Mouse (Mus musculus) G1E (cell line): Measurements from ENCODE around the gene Wfdc11. TPM values are rescaled to one million over a fixed set of nuclear protein-coding genes. Genes with fewer than 3 reads are reported as not detected.

Experiments used
- ATAC-seq: 2 replicates; pipeline ENCODE4 v1.8.0; 2016; ENCODE audit warnings: mild to moderate bottlenecking; ENCODE audit not compliant: insufficient number of reproducible peaks, poor library complexity, low FRiP score, severe bottlenecking; ENCODE audit errors: extremely low read depth
- DNase-seq: peaks from one replicate; pipeline ENCODE4 v3.0.0; 2012; ENCODE audit warnings: low spot score
- H3K27me3 ChIP-seq: 2 replicates; pipeline ENCODE4 v1.6.1; 2012; ENCODE audit warnings: mild to moderate bottlenecking, low read length, inconsistent platforms; ENCODE audit not compliant: insufficient read depth
- H3K36me3 ChIP-seq: replicated peaks from 2 replicates; pipeline ENCODE3; 2012; ENCODE audit warnings: mild to moderate bottlenecking, inconsistent platforms
- H3K4me1 ChIP-seq: 2 replicates; pipeline ENCODE4 v1.6.1; 2012; ENCODE audit warnings: low read depth, low read length, inconsistent platforms, mixed read lengths; ENCODE audit not compliant: insufficient read depth
- H3K4me3 ChIP-seq: 2 replicates; pipeline ENCODE4 v1.5.1; 2012; ENCODE audit warnings: low read depth, mild to moderate bottlenecking, inconsistent platforms, low read length, moderate library complexity, mixed read lengths
- H3K9me3 ChIP-seq: replicated peaks from 2 replicates; pipeline ENCODE4 v1.6.1; 2012; ENCODE audit warnings: inconsistent platforms
- CTCF ChIP-seq: IDR thresholded peaks from 2 replicates; pipeline ENCODE4 v1.5.1; 2012; ENCODE audit warnings: low read depth, low read length, inconsistent platforms, mixed read lengths
- GATA1 ChIP-seq: IDR thresholded peaks from 2 replicates; pipeline ENCODE4 v1.6.1; 2012; ENCODE audit warnings: borderline replicate concordance, low read length, inconsistent platforms, mixed read lengths
- GATA2 ChIP-seq: IDR thresholded peaks from 2 replicates; pipeline ENCODE4 v1.6.1; 2012; ENCODE audit warnings: low read depth, low read length, inconsistent platforms, borderline replicate concordance
- POLR2AphosphoS5 ChIP-seq: IDR thresholded peaks from 2 replicates; pipeline ENCODE4 v1.6.1; 2012; ENCODE audit warnings: low read depth, low read length, inconsistent platforms; ENCODE audit not compliant: insufficient replicate concordance
- TAL1 ChIP-seq: conservative IDR thresholded peaks from 2 replicates; pipeline ENCODE4 v1.6.1; 2012; ENCODE audit warnings: low read depth, low read length, inconsistent platforms, mixed read lengths
- polyA plus RNA-seq: library from polyadenylated mRNA; stranded (reverse); fragments of >175 nt; gene quantifications from 2 replicates; pipeline ENCODE4 v1.2.3, GENCODE M21; 2012
- total RNA-seq, 2 experiments: library from RNA; stranded (forward) in 1 of 2; stranded (reverse) in 1 of 2; fragments of 200-1000 nt in 1 of 2; fragments of >200 nt in 1 of 2; fragmentation: Nextera tagmentation in 1 of 2; gene quantifications; 2 replicates each; pipeline ENCODE4 v1.2.3; 2014 to 2017

Gene Wfdc11
- total and polyA plus RNA-seq, 3 experiments: not detected

GRCm38 (mm10) chr2:164656483-164656882, 17.4 kb downstream of the Wfdc11 start, which contains the start of gene Wfdc9:
Gene Wfdc9, minus strand, starts transcription at chr2:164656583.
- ATAC-seq: no peak
- no peak within 1 kb of the TSS for H3K4me3 ChIP-seq
- 0 out of 2 replicates have a peak, but pooled peaks cover 3% of the 10 kb centered on the region for H3K4me1 ChIP-seq
- TF ChIP-seq CTCF (no peak), GATA1 (no peak), TAL1 (no peak), POLR2AphosphoS5 (no peak), GATA2 (no peak)
- H3K27me3 ChIP-seq: no peaks in the 10 kb centered on the region
- DNase-seq: no peak
- no peaks in the 10 kb centered on the region for H3K36me3 ChIP-seq
- H3K9me3 ChIP-seq: no peaks in the 10 kb centered on the region

- no peak within 1 kb of the TSS for H3K4me3 ChIP-seq
- DNase-seq (peak; percentile 22), ATAC-seq (peak; percentile 54; the same call in 1 of the 2 replicates)
- H3K4me1 ChIP-seq: 0 out of 2 replicates have a peak, but pooled peaks cover 3% of the 10 kb centered on the region
- TF ChIP-seq GATA1 (no peak), CTCF (peak; percentile 87)
- no peaks in the 10 kb centered on the region for H3K36me3 ChIP-seq
- no peaks in the 10 kb centered on the region for H3K9me3 ChIP-seq
- H3K27me3 ChIP-seq: no peaks in the 10 kb centered on the region
These were observed 18.0 kb downstream of the Wfdc11 start, which contains the start of gene Wfdc10 for GRCm38 (mm10) chr2:164655858-164656257. Gene Wfdc10, plus strand, starts transcription at chr2:164656046.

- DNase-seq (no peak), ATAC-seq (no peak)
- no peaks in the 10 kb centered on the region for H3K9me3 ChIP-seq
- peaks cover 4% of the 10 kb centered on the region; the same call in 1 of the 2 replicates for H3K27me3 ChIP-seq
- peaks cover 8% of the 10 kb centered on the region for H3K4me1 ChIP-seq
- no peak overlapping the region for H3K4me3 ChIP-seq
- no peaks in the 10 kb centered on the region for H3K36me3 ChIP-seq
- no peak for TF ChIP-seq TAL1
- no peak for TF ChIP-seq CTCF
- TF ChIP-seq POLR2AphosphoS5: no peak
- TF ChIP-seq GATA1: no peak
- TF ChIP-seq GATA2: no peak
These were observed 31.8 kb downstream of the Wfdc11 start for GRCm38 (mm10) chr2:164641881-164642673.

GRCm38 (mm10) chr2:164641129-164641528, 32.8 kb downstream of the Wfdc11 start:
- H3K36me3 ChIP-seq: no peaks in the 10 kb centered on the region
- DNase-seq: peak; percentile 14
- H3K9me3 ChIP-seq: no peaks in the 10 kb centered on the region
- peak; percentile 87 for ATAC-seq
- peaks cover 8% of the 10 kb centered on the region for H3K4me1 ChIP-seq
- H3K4me3 ChIP-seq: no peak overlapping the region
- TF ChIP-seq GATA1 (no peak), CTCF (no peak), POLR2AphosphoS5 (no peak), TAL1 (no peak), GATA2 (no peak)
- peaks cover 4% of the 10 kb centered on the region; the same call in 1 of the 2 replicates for H3K27me3 ChIP-seq

- no peaks in the 10 kb centered on the region for H3K9me3 ChIP-seq
- 0 out of 2 replicates have a peak, but pooled peaks cover 2% of the 10 kb centered on the region for H3K27me3 ChIP-seq
- no peaks in the 10 kb centered on the region for H3K36me3 ChIP-seq
- no peak for ATAC-seq
- H3K4me1 ChIP-seq: peaks cover 8% of the 10 kb centered on the region
- no peak within 1 kb of the TSS for H3K4me3 ChIP-seq
- TF ChIP-seq GATA2 (no peak), GATA1 (no peak), POLR2AphosphoS5 (no peak), TAL1 (no peak)
- no peak for DNase-seq
These were observed 35.2 kb downstream of the Wfdc11 start, which contains the start of gene Wfdc16 for GRCm38 (mm10) chr2:164638696-164639095. Gene Wfdc16, minus strand, starts transcription at chr2:164638796.

- Histone ChIP-seq H3K4me3 (no peak overlapping the region), H3K27me3 (0 out of 2 replicates have a peak, but pooled peaks cover 2% of the 10 kb centered on the region), H3K36me3 (no peaks in the 10 kb centered on the region), H3K4me1 (no peaks in the 10 kb centered on the region), H3K9me3 (no peaks in the 10 kb centered on the region)
- DNase-seq (no peak), ATAC-seq (no peak)
- TF ChIP-seq POLR2AphosphoS5 (no peak), CTCF (peak; percentile 5; the same call in 1 of the 2 replicates)
These were observed 38.6 kb downstream of the Wfdc11 start for GRCm38 (mm10) chr2:164635266-164635665.

- H3K36me3 ChIP-seq: no peaks in the 10 kb centered on the region
- no peak for ATAC-seq
- H3K9me3 ChIP-seq: no peaks in the 10 kb centered on the region
- H3K27me3 ChIP-seq: no peaks in the 10 kb centered on the region; the same call in 1 of the 2 replicates
- TF ChIP-seq TAL1 (no peak), GATA2 (no peak), POLR2AphosphoS5 (no peak), GATA1 (no peak), CTCF (no peak)
- no peak for DNase-seq
- no peak overlapping the region for H3K4me3 ChIP-seq
- H3K4me1 ChIP-seq: no peaks in the 10 kb centered on the region
These were observed 52.1 kb downstream of the Wfdc11 start for GRCm38 (mm10) chr2:164621775-164622174.
